ENCODE assay signal across 8 mouse cellular contexts in genomic region chr15:93518143-93518902, GRCm38 (mm10).
DNase-seq lines count a peak whose midpoint lies in the region; ATAC-seq and TF ChIP-seq lines count a peak whose summit lies in the region.

No protein-coding gene starts in this region.

- no peaks in the 10 kb centered on the region for H3K9me3 ChIP-seq in heart, postnatal 0 days (replicated peaks; ENCODE audit: control insufficient read depth, low read length)
- no peaks in the 10 kb centered on the region for H3K9me3 ChIP-seq in megakaryocyte, embryonic 14.5 days

- H3K9ac ChIP-seq in heart, postnatal 0 days (replicated peaks; ENCODE audit: low read depth, low read length) = peak overlapping the region; percentile 81

- peaks cover 56% of the 10 kb centered on the region for H3K4me1 ChIP-seq in heart, postnatal 0 days (ENCODE audit: control insufficient read depth, insufficient read depth)
- H3K4me1 ChIP-seq in megakaryocyte, embryonic 14.5 days = peaks cover 77% of the 10 kb centered on the region

- no peaks in the 10 kb centered on the region for H3K36me3 ChIP-seq in heart, postnatal 0 days (replicated peaks; ENCODE audit: control insufficient read depth, insufficient read depth, low read length)
- no peaks in the 10 kb centered on the region for H3K36me3 ChIP-seq in megakaryocyte, embryonic 14.5 days (replicated peaks; ENCODE audit: low read length)

- peak overlapping the region; percentile 89 for H3K4me3 ChIP-seq in heart, postnatal 0 days (ENCODE audit: low read depth, low read length)
- peak overlapping the region; percentile 97 for H3K4me3 ChIP-seq in megakaryocyte, embryonic 14.5 days (replicated peaks)

- no peak; the same call in 1 of the 2 replicates for ATAC-seq in heart, postnatal 0 days (ENCODE audit: insufficient read depth, low read depth)
- ATAC-seq in monocyte, adult 5-6 weeks (replicated peaks; ENCODE audit: insufficient number of reproducible peaks, low FRiP score, low TSS enrichment, poor library complexity, severe bottlenecking) = no peak

- WGBS in heart, postnatal 0 days = 1% methylated on average over 23 of the region's 23 CpGs

- peak overlapping the region; percentile 100 for H3K27ac ChIP-seq in heart, postnatal 0 days (ENCODE audit: low read depth)

- peak overlapping the region; percentile 85 for H3K4me2 ChIP-seq in heart, postnatal 0 days (ENCODE audit: low read depth, low read length)

- DNase-seq in adrenal gland, adult (ENCODE audit: inconsistent age in 2 of 2, low spot score in 1 of 2) = peak; percentile 43 to 86
- DNase-seq in adrenal gland, postnatal 4 days (ENCODE audit: low spot score in 2 of 2) = no peak
- DNase-seq in embryo, embryonic 11 days = peak; percentile 48
- DNase-seq in heart, postnatal 0 days (ENCODE audit: low spot score) = peak; percentile 79
- peak; percentile 61 for DNase-seq in kidney, postnatal 25 days
- no peak for DNase-seq in right cerebral cortex, postnatal 36 days (ENCODE audit: low spot score in 2 of 2)

- TF ChIP-seq CTCF in heart, postnatal 0 days (IDR thresholded peaks at IDR 0.05; ENCODE audit: low read depth) = no peak

- H3K27me3 ChIP-seq in heart, postnatal 0 days (ENCODE audit: control insufficient read depth, insufficient read depth, low read length) = no peaks in the 10 kb centered on the region
- peaks cover 2% of the 10 kb centered on the region for H3K27me3 ChIP-seq in megakaryocyte, embryonic 14.5 days (replicated peaks)

- peak; percentile 47; the same call in 1 of the 2 replicates for TF ChIP-seq EP300 in heart, postnatal 0 days (IDR thresholded peaks at IDR 0.05; ENCODE audit: low read depth)

Comparison
In these comparisons a context has a peak if more than half of its experiments do, and no peak if none do; other contexts are left out.
1. DNase-seq: peak in adrenal gland, adult (2 of 2), embryo, embryonic 11 days (single experiment), heart, postnatal 0 days (single experiment) and kidney, postnatal 25 days (2 of 2); none in adrenal gland, postnatal 4 days (0 of 2) and right cerebral cortex, postnatal 36 days (0 of 2).